Mouse (Mus musculus) thymus, adult 2 months (tissue): ENCODE data around the gene Cfap97d2.

Experiments used
- CTCF ChIP-seq: fragments of 200-500 bp; IDR thresholded peaks from 2 replicates; pipeline ENCODE4 v1.5.1; 2012; ENCODE audit warnings: mild to moderate bottlenecking, control low read depth, low read length, moderate library complexity, borderline replicate concordance; ENCODE audit not compliant: control insufficient read depth, poor library complexity, insufficient read depth; ENCODE audit errors: extremely low read depth
- POLR2A ChIP-seq: fragments of 200-500 bp; IDR thresholded peaks from 2 replicates; pipeline ENCODE4 v1.6.1; 2012; ENCODE audit warnings: mild to moderate bottlenecking, low read length, control low read depth, moderate library complexity; ENCODE audit not compliant: control insufficient read depth, poor library complexity, insufficient read depth; ENCODE audit errors: extremely low read depth

- TF ChIP-seq CTCF (no peak), POLR2A (no peak)
Measured at GRCm38 (mm10) chr8:13789606-13790005, 83.9 kb downstream of the Cfap97d2 start.
